Mouse (Mus musculus) ES-E14 (cell line): ENCODE results near the gene Smoc1.

Experiments used
- MAFK ChIP-seq: IDR thresholded peaks from 2 replicates; pipeline ENCODE4 v1.6.1; 2014; ENCODE audit warnings: mild to moderate bottlenecking, low read depth, low read length, inconsistent platforms; ENCODE audit not compliant: insufficient read depth
- ZC3H11A ChIP-seq: IDR thresholded peaks from 2 replicates; pipeline ENCODE4 v1.6.1; 2012; ENCODE audit warnings: low read depth, mild to moderate bottlenecking, inconsistent platforms, low read length, borderline replicate concordance

- TF ChIP-seq ZC3H11A (no peak), MAFK (no peak)
These were observed 77.9 kb downstream of the Smoc1 start for GRCm38 (mm10) chr12:81104546-81104945.
